ENCODE assay signal across 8 mouse cellular contexts in genomic region chr6:120665415-120665815, GRCm38 (mm10). TPM values are rescaled to one million over a fixed set of nuclear protein-coding genes. Genes with fewer than 3 reads are reported as not detected.
DNase-seq lines count a peak whose midpoint lies in the region; ATAC-seq and TF ChIP-seq lines count a peak whose summit lies in the region.

No protein-coding gene starts in this region.

- peak overlapping the region; percentile 92 for H3K4me3 ChIP-seq in cerebellum, adult 2 months (replicated peaks; ENCODE audit: insufficient read depth, low read depth, low read length)
- peak overlapping the region; percentile 88 for H3K4me3 ChIP-seq in forebrain, embryonic 16.5 days (replicated peaks; ENCODE audit: low read length)

- peak overlapping the region; percentile 94 for H3K4me2 ChIP-seq in forebrain, embryonic 16.5 days (ENCODE audit: low read length)

- 0 out of 2 replicates have a peak overlapping the region, but pooled peaks have one; percentile 55 for H3K27ac ChIP-seq in cerebellum, adult 2 months (ENCODE audit: insufficient read depth, low read length)
- peak overlapping the region; percentile 96 for H3K27ac ChIP-seq in forebrain, embryonic 16.5 days (ENCODE audit: low read length)

- DNase-seq in Muller cell, postnatal 12 days (ENCODE audit: inconsistent ontology term): peak; percentile 73
- DNase-seq in cerebellum, adult 2 months: peak; percentile 63 to 70
- DNase-seq in heart, postnatal 4 days: peak; percentile 78
- DNase-seq in layer of hippocampus, adult 9-11 months: peak; percentile 45
- DNase-seq in lung, postnatal 10 days: peak; percentile 56
- peak; percentile 87 for DNase-seq in retina, postnatal 1 day
- peak; percentile 35 for DNase-seq in urinary bladder, postnatal 14 days (ENCODE audit: low spot score)

- no peaks in the 10 kb centered on the region for H3K27me3 ChIP-seq in cerebellum, adult 2 months (ENCODE audit: control insufficient read depth, insufficient read depth, low read length)
- H3K27me3 ChIP-seq in forebrain, embryonic 16.5 days (replicated peaks; ENCODE audit: control insufficient read depth, insufficient read depth, low read length): 0 out of 2 replicates have a peak, but pooled peaks cover 4% of the 10 kb centered on the region

- TF ChIP-seq POLR2A in cerebellum, adult 2 months (IDR thresholded peaks at IDR 0.05; ENCODE audit: borderline replicate concordance, insufficient read depth, low read length): no peak

- ATAC-seq in forebrain, embryonic 16.5 days: peak; percentile 64

- H3K36me3 ChIP-seq in forebrain, embryonic 16.5 days (ENCODE audit: control insufficient read depth, insufficient read depth): no peaks in the 10 kb centered on the region

- no peaks in the 10 kb centered on the region for H3K9me3 ChIP-seq in forebrain, embryonic 16.5 days (ENCODE audit: control insufficient read depth, low read length)

- peak overlapping the region; percentile 86 for H3K9ac ChIP-seq in forebrain, embryonic 16.5 days (replicated peaks; ENCODE audit: low read depth, low read length)

- no peak for TF ChIP-seq CTCF in cerebellum, adult 2 months (IDR thresholded peaks at IDR 0.05; ENCODE audit: borderline replicate concordance, insufficient read depth, low read depth, low read length)

- WGBS in cerebellum, adult 2 months: under 1% methylated on average over 21 of the region's 21 CpGs
- WGBS in forebrain, embryonic 16.5 days: 0% methylated on average over 21 of the region's 21 CpGs

- H3K4me1 ChIP-seq in cerebellum, adult 2 months (ENCODE audit: control insufficient read depth, insufficient read depth, low read length): no peaks in the 10 kb centered on the region; the same call in 1 of the 2 replicates
- H3K4me1 ChIP-seq in forebrain, embryonic 16.5 days (replicated peaks; ENCODE audit: control insufficient read depth, insufficient read depth, low read length): peaks cover 10% of the 10 kb centered on the region

RNA-seq across cellular contexts. Expression of gene Cecr2, which starts 0.8 kb away (rescaled TPM):
- 7.4 and 7.6 TPM in 2 replicates for polyA plus RNA-seq in cerebellum, adult 2 months (2012; rRNA removed)
- 3.6 and 4.0 TPM in 2 replicates for polyA plus RNA-seq in forebrain, embryonic 16.5 days (2015; fragmentation: Nextera tagmentation; extraction: Ambion mirVana)
- total RNA-seq in heart, postnatal 4 days (2021): 1 to 10 TPM; 8.0 to 9.5 TPM

Comparison
In these comparisons a context has a peak if more than half of its experiments do, and no peak if none do; other contexts are left out.
1. Peak in every context shown above with its lines: DNase-seq, ATAC-seq, H3K4me3 ChIP-seq and H3K27ac ChIP-seq.
2. DNase-seq: peak in every context shown above with its lines; median percentile 87 in retina, postnatal 1 day; 78 in heart, postnatal 4 days; 73 in Muller cell, postnatal 12 days; 66 in cerebellum, adult 2 months; 56 in lung, postnatal 10 days; 45 in layer of hippocampus, adult 9-11 months; 35 in urinary bladder, postnatal 14 days.